Mouse (Mus musculus) kidney, adult 2 months (tissue): Measurements from ENCODE around the gene Smco2.

ENCODE experiments used
- CTCF ChIP-seq: fragments of 200-500 bp; conservative IDR thresholded peaks from 2 replicates; pipeline ENCODE4 v1.5.1; 2011; ENCODE audit warnings: low read depth, mild to moderate bottlenecking, control low read depth, low read length, moderate library complexity, mixed read lengths; ENCODE audit not compliant: insufficient read depth, insufficient read length
- POLR2A ChIP-seq: fragments of 200-500 bp; IDR thresholded peaks from one replicate; pipeline ENCODE4 v1.6.1; 2011; ENCODE audit warnings: low read depth, low read length, control low read depth

- 0 out of 2 replicates have a peak, but pooled peaks have one; percentile 11 for TF ChIP-seq CTCF
- TF ChIP-seq POLR2A, result no peak
Measured at GRCm38 (mm10) chr6:146876820-146877219, 26.9 kb downstream of the Smco2 start.
